Mouse (Mus musculus) heart, embryonic 14.5 days (tissue): ENCODE measurements at regions not wholly inside any gene's neighbourhood (a gene's known extent, or its start where the extent isn't known, plus 50 kb on each side); places are given as distances from the start of the nearest gene placed in this dataset.
A peak's percentile ranks its signal among the peaks of the same experiment; 100 is the strongest.

Source experiments
- ATAC-seq: fragments of 200-750 bp; cut with Nextera tagmentation; 2 replicates; pipeline ENCODE4 v1.8.0; 2017; ENCODE audit warnings: low read depth, moderate TSS enrichment; ENCODE audit not compliant: insufficient number of reproducible peaks, insufficient read depth, low FRiP score
- H3K27ac ChIP-seq, 2 experiments: fragments of 200-500 bp in 1 of 2; fragments of 300-500 bp in 1 of 2; sonication (generic) in 1 of 2; replicated peaks in 1 of 2; 2 replicates each; pipeline ENCODE4 v1.5.1; 2012 to 2014; ENCODE audit warnings: low read depth in 2 of 2, low read length in 2 of 2, control low read depth in 1 of 2, mild to moderate bottlenecking in 1 of 2, mixed read lengths in 1 of 2; ENCODE audit not compliant: control insufficient read depth in 1 of 2, insufficient read depth in 1 of 2
- H3K27me3 ChIP-seq: fragments of 300-500 bp; sonication (generic); 2 replicates; pipeline ENCODE4 v1.6.1; 2014; ENCODE audit warnings: mild to moderate bottlenecking, low read length, control low read depth; ENCODE audit not compliant: control insufficient read depth, insufficient read depth
- H3K36me3 ChIP-seq: fragments of 300-500 bp; sonication (generic); 2 replicates; pipeline ENCODE4 v1.6.1; 2014; ENCODE audit warnings: mild to moderate bottlenecking, control low read depth, low read length, mixed read lengths; ENCODE audit not compliant: control insufficient read depth, insufficient read depth
- H3K4me1 ChIP-seq, 2 experiments: fragments of 200-500 bp in 1 of 2; fragments of 300-500 bp in 1 of 2; sonication (generic) in 1 of 2; 2 replicates each; pipeline ENCODE4 v1.6.1; 2012 to 2014; ENCODE audit warnings: low read length in 2 of 2, control low read depth in 1 of 2, mixed read lengths in 1 of 2; ENCODE audit not compliant: control insufficient read depth in 2 of 2, insufficient read depth in 2 of 2
- H3K4me2 ChIP-seq: fragments of 300-500 bp; sonication (generic); 2 replicates; pipeline ENCODE4 v1.6.1; 2014; ENCODE audit warnings: mild to moderate bottlenecking, low read length
- H3K4me3 ChIP-seq, 2 experiments: fragments of 200-500 bp in 1 of 2; fragments of 300-500 bp in 1 of 2; sonication (generic) in 1 of 2; 2 replicates each; pipeline ENCODE4 v1.5.1; 2012 to 2014; ENCODE audit warnings: low read length in 2 of 2, mild to moderate bottlenecking in 2 of 2, control low read depth in 1 of 2, low read depth in 1 of 2, moderate library complexity in 1 of 2; ENCODE audit not compliant: control insufficient read depth in 1 of 2, insufficient read depth in 1 of 2
- H3K9ac ChIP-seq: fragments of 300-500 bp; sonication (generic); 2 replicates; pipeline ENCODE4 v1.6.1; 2014; ENCODE audit warnings: mild to moderate bottlenecking, low read length
- H3K9me3 ChIP-seq: fragments of 300-500 bp; sonication (generic); 2 replicates; pipeline ENCODE4 v1.6.1; 2016; ENCODE audit warnings: low read length, control low read depth; ENCODE audit not compliant: control insufficient read depth
- WGBS: fragments of 180-500 bp; shearing (Covaris S2); extraction: QIAGEN DNeasy Blood & Tissue Kit; methylation state at CpG from one replicate; pipeline ENCODE4 v1.1.7; 2014; 5-methylcytosine and 5-hydroxymethylcytosine counted together

DNA sequence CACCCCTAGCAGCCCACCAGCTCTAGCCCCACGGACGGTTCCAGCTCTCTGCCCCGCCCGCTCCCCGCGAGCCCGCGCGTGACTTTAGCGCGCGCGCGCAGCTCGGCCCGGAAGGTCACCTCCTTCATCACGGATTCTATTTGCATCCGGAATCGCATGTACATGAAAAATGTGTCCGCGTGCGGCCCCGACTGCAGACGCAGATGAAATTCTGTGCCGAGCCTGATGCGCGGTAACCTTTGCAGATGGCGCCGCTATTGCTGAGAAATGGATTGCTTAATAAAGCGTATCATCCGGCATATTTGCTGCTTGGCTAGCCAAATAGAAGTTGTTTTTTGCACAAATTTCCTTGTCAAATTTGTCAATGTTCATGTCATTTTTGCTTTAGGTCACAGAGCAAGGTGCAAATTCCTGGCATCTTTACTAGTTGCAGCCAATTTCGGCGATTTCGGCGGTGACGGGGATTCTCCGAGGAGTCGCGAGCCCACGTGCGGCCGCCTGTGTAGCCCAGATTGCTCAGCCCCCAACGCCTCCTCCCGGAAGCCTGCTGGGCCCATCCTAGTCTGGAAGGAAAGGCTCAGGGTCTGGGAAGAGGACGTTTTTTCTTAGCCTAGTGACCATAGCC lies 81.1 kb upstream of the Pax2 start:
- H3K4me2 ChIP-seq = peak overlapping the region; percentile 32; the same call in 1 of the 2 replicates
- H3K4me3 ChIP-seq = no peak overlapping the region
- no peak for ATAC-seq

DNA sequence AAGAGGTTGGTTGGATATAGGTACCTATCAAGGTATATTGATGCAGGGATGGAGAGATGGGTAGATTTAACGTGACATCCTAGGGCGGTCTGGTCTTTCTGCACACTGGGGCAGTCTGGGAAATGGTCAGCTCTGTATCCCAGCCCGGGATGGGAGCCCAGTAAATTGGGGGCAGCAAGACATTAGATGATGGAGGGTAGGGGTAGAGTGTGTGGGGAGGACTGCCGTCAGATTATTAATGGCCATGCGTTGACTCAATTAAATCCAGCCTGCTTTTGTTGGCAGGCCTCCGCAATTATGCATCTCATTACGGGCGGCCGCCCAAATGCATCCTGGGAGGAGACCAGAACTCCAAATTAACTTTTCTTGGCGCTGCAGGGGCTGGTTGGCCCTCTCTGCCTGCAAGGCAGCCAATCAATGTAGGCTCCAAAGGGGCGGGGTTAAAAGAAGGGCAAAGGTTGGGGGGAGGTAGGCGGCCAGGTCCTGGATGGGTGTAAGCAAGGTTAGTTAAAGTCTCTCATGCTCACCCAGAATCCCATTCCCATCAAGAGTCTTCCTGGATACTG lies 79.2 kb upstream of the Pax2 start:
- H3K9me3 ChIP-seq = 0 out of 2 replicates have a peak, but pooled peaks cover 2% of the 10 kb centered on the region
- no peak overlapping the region for H3K4me2 ChIP-seq
- no peaks in the 10 kb centered on the region for H3K36me3 ChIP-seq
- no peak for ATAC-seq
- peaks cover 2 to 8% of the 10 kb centered on the region in 2 experiments; a peak in 3 of 4 replicates for H3K4me1 ChIP-seq
- H3K9ac ChIP-seq = no peak overlapping the region
- no peak overlapping the region for H3K4me3 ChIP-seq
- WGBS = 8% methylated on average over 12 of the region's 12 CpGs
- no peak overlapping the region for H3K27ac ChIP-seq
- H3K27me3 ChIP-seq = peaks cover 97% of the 10 kb centered on the region

More for the DNA sequence above, 81.1 kb upstream of the Pax2 start:
- Histone ChIP-seq H3K27me3 (peaks cover 97% of the 10 kb centered on the region), H3K36me3 (no peaks in the 10 kb centered on the region), H3K9me3 (0 out of 2 replicates have a peak, but pooled peaks cover 2% of the 10 kb centered on the region), H3K4me1 (peaks cover 2 to 21% of the 10 kb centered on the region in 2 experiments; a peak in 3 of 4 replicates), H3K27ac (no peak overlapping the region), H3K9ac (no peak overlapping the region)
- 10% methylated on average over 45 of the region's 45 CpGs for WGBS

DNA sequence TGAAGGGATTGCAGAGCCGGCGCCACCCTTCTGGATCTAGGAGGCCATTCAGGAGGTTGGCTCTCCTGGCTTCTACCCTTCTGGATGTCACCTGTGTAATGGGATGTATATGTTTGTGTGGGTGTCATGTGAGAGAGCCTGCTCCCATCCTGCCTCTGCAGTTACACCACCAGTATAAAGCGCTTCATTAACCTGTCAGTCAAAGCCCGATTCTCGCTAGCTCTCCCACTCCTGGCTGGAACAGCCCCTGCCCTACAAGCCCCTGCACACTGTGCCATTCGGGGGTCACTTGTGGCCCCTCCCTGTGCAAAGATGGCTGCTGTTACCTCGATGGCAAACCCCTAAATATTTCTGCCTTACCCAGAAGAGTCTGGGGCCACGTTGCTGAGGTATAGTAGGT lies 78.5 kb upstream of the Pax2 start:
- no peak overlapping the region for H3K4me3 ChIP-seq
- H3K27ac ChIP-seq = no peak overlapping the region
- WGBS = 49% methylated on average over 8 of the region's 8 CpGs
- peaks cover 0 to 2% of the 10 kb centered on the region in 2 experiments; a peak in 2 of 4 replicates for H3K4me1 ChIP-seq
- no peak overlapping the region for H3K4me2 ChIP-seq
- H3K9ac ChIP-seq = no peak overlapping the region
- peaks cover 97% of the 10 kb centered on the region for H3K27me3 ChIP-seq
- no peak for ATAC-seq
- H3K9me3 ChIP-seq = 0 out of 2 replicates have a peak, but pooled peaks cover 2% of the 10 kb centered on the region
- H3K36me3 ChIP-seq = no peaks in the 10 kb centered on the region

DNA sequence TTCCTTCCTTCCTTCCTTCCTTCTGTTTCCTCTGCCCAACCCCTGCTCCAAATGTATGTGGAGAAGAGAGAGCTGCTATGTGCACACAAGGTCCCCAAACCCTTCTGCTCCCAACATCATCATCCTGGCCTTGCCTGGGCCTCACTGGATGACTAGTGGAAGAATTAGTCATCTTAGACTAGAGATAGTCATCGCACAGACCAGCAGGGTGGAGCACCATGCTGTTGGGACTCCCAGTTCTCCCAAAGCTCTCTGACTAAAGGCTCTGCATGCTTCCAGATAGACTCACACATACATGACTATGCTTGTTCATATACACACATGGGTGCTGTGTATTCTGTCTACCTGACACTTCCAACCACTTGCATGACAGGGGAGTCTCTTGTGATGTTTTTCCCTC lies 77.2 kb upstream of the Pax2 start:
- no peak for ATAC-seq

DNA sequence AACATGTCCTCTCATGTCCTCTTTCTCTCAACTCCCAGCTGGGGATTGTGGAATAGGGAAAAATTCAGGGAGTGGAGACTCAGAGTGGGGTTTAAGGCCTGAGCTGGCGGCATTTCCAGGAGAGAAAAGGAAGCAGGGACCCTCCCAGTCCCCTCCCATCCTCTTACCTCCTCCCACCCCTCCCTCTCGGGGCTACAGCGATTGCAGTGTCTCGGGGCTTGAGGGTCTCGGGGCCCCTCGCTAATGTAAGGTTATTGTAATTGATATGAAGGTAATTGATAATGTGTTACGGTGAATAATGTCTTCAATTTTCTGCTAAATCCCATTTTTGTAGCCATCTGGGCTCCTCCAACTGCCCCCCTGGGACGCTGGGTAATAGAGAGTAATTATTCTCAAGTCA lies 74.2 kb upstream of the Pax2 start:
- peaks cover 2 to 6% of the 10 kb centered on the region in 2 experiments; a peak in 2 of 4 replicates for H3K4me1 ChIP-seq
- 26% methylated on average over 8 of the region's 8 CpGs for WGBS
- no peak overlapping the region for H3K4me2 ChIP-seq
- H3K27ac ChIP-seq = no peak overlapping the region
- ATAC-seq = no peak
- H3K36me3 ChIP-seq = no peaks in the 10 kb centered on the region
- no peak overlapping the region for H3K4me3 ChIP-seq
- H3K9ac ChIP-seq = no peak overlapping the region
- no peaks in the 10 kb centered on the region for H3K9me3 ChIP-seq
- peaks cover 97% of the 10 kb centered on the region for H3K27me3 ChIP-seq

More for the DNA sequence above, 77.2 kb upstream of the Pax2 start:
- H3K9me3 ChIP-seq = 0 out of 2 replicates have a peak, but pooled peaks cover 2% of the 10 kb centered on the region
- H3K4me2 ChIP-seq = no peak overlapping the region
- H3K36me3 ChIP-seq = no peaks in the 10 kb centered on the region
- WGBS = 77% methylated on average over 1 of the region's 1 CpGs
- H3K27me3 ChIP-seq = peaks cover 97% of the 10 kb centered on the region
- H3K9ac ChIP-seq = no peak overlapping the region
- no peak overlapping the region for H3K4me3 ChIP-seq
- H3K4me1 ChIP-seq = no peaks in the 10 kb centered on the region
- H3K27ac ChIP-seq = no peak overlapping the region

DNA sequence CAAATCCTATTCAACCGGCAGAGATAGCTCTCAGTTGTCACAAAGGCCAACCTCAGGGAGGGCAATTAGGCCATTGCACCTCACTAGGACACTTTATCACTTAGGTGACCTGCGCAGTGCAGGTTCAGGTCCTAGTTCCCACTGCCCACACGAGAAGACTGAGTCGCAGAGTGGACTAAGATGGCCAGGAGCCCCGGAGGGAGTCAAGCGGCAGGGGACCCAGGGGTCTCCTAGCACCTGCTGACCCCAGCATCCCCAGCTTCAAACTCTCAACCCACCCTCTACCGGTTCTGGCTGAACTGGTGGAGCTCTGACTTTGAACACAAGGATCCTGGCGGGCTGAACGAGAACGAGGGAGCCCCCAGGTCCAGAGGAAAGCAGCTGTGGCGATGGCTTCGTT lies 72.7 kb upstream of the Pax2 start:
- Histone ChIP-seq H3K4me1 (peaks cover 2 to 6% of the 10 kb centered on the region in 2 experiments; a peak in 2 of 4 replicates), H3K36me3 (no peaks in the 10 kb centered on the region), H3K9ac (no peak overlapping the region), H3K27me3 (peaks cover 93% of the 10 kb centered on the region), H3K4me3 (no peak overlapping the region), H3K9me3 (no peaks in the 10 kb centered on the region), H3K27ac (no peak overlapping the region), H3K4me2 (no peak overlapping the region)
- 5% methylated on average over 12 of the region's 12 CpGs for WGBS
- ATAC-seq = no peak

DNA sequence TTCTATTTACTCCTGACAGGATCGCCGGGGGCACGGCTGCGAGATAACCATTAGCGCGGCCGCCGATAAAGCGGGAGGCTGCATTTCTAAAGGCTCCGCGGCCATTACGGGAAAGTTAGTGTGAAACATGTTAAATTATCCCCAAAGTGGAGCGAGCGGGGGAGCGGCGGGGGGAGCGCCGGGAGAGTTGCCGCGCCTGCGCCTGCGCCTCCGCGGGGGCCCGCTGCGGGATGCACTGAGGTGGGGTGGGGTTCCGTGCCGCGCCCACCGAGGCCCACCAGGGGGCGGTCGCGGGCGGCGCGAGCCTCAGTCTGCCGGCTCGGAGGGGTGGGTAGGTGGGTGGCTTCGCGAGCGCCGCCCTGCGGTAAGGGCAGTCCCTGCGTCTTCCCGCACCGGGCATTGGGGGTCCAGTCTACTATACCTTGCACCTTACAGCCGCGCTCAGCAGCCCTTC lies 71.8 kb upstream of the Pax2 start:
- whole genome bisulfite sequencing = 2% methylated on average over 46 of the region's 48 CpGs
- H3K4me1 ChIP-seq = peaks cover 2 to 6% of the 10 kb centered on the region in 2 experiments; a peak in 2 of 4 replicates
- H3K9me3 ChIP-seq = no peaks in the 10 kb centered on the region
- peak overlapping the region; percentile 53 for H3K4me2 ChIP-seq
- peaks cover 92% of the 10 kb centered on the region for H3K27me3 ChIP-seq
- H3K36me3 ChIP-seq = no peaks in the 10 kb centered on the region
- no peak overlapping the region for H3K27ac ChIP-seq
- ATAC-seq = no peak
- H3K4me3 ChIP-seq = peak overlapping the region; percentile 27; a peak in 3 of 4 replicates
- no peak overlapping the region for H3K9ac ChIP-seq
